Mouse (Mus musculus) CD4-positive naive resting alpha-beta T cell, adult 57 days (primary cell): ENCODE measurements around the gene Rsph10b. TPM values are rescaled to one million over a fixed set of nuclear protein-coding genes. Genes with fewer than 3 reads are reported as not detected.

Source experiments
- total RNA-seq: library from RNA; stranded (reverse); gene quantifications from one replicate; pipeline ENCODE4 v1.2.4, GENCODE M21; 2023

The Rsph10b gene
- total RNA-seq = 0.98 TPM

GRCm38 (mm10) chr5:143932831-143933230 is at the start of gene Rsph10b:
Gene Rsph10b (plus strand): TSS chr5:143933035.

GRCm38 (mm10) chr5:143897635-143898330 is 35.1 kb upstream of the Rsph10b start, which contains the start of gene Ankrd61:
Gene Ankrd61 (minus strand): TSS chr5:143897685.

GRCm38 (mm10) chr5:143909417-143910400 is 23.1 kb upstream of the Rsph10b start, which contains the start of the genes Aimp2 and Pms2:
Gene Aimp2 (minus strand): TSS chr5:143909847.
Gene Pms2 (plus strand): TSS chr5:143909964.

GRCm38 (mm10) chr5:143927875-143928274 is 5.0 kb upstream of the Rsph10b start, which contains the start of gene Gm42421:
Gene Gm42421 (plus strand): TSS chr5:143928175.

GRCm38 (mm10) chr5:144014551-144015311 is 81.9 kb downstream of the Rsph10b start, which contains the start of gene Ccz1:
Gene Ccz1 (minus strand): TSS chr5:144014877.

GRCm38 (mm10) chr5:144026620-144027263 is 93.9 kb downstream of the Rsph10b start, which contains the start of gene Ocm:
Gene Ocm (minus strand): TSS chr5:144026670.

Other genes starting within 250 kb of the Rsph10b start
- gene Usp42, start 200.8 kb upstream of the Rsph10b start, total RNA-seq = 33.1 TPM
- gene Eif2ak1, start 115.2 kb upstream of the Rsph10b start, total RNA-seq = 35.1 TPM
- gene Ankrd61, start 35.4 kb upstream of the Rsph10b start, total RNA-seq = not detected
- gene Aimp2, start 23.2 kb upstream of the Rsph10b start, total RNA-seq = 29.6 TPM
- 28.5 TPM for gene Pms2, start 23.1 kb upstream of the Rsph10b start, total RNA-seq
- 3.2 TPM for gene Gm42421, start 4.9 kb upstream of the Rsph10b start, total RNA-seq
- gene Ccz1, start 81.8 kb downstream of the Rsph10b start, total RNA-seq = 54.8 TPM
- not detected for gene Ocm, start 93.6 kb downstream of the Rsph10b start, total RNA-seq
- 32.8 TPM for gene Lmtk2, start 167.4 kb downstream of the Rsph10b start, total RNA-seq